Mouse (Mus musculus): ENCODE results near the gene Plcg1.

Plcg1 gene

DNA sequence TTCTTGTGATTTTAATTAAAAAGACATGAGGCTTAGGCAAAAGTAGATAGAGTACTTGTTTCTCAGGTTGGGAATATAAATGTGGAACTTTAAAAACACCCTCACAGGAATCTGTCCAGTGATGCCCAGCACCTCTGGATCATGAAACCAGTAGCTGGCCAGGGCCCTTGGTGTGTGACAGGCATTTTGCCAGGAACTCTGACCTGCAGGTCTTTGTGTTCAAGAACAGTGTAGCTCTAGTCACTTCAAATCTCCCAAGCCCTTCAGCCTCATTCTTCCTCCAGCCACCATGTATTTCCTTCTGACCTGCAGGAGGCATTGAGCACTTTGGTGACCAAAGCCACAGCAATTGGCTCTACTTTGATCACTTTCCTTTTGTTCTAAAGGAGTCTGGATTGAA is 39.3 kb downstream of the Plcg1 start:
- no peak for DNase-seq (ENCODE audit: low spot score)

DNA sequence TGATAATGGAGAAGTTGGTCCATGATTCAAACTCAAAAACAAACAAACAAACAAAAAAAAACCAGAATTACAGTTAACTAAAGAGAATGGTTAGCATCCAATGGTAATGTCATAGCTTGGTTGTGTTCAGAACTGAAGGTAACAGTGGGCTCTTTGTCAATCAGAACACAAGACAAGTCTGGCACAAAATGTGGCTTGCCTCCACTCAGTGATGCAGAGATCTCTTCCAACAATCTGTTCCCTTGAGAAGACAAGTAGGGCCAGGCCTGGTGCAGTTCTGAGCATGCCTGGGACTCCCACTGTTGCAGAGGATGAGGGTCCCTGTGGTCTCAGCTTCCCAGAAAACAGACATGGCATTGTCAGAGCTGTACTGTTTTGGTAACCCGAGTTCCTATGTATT is 39.8 kb downstream of the Plcg1 start:
- DNase-seq (ENCODE audit: low spot score), result no peak

DNA sequence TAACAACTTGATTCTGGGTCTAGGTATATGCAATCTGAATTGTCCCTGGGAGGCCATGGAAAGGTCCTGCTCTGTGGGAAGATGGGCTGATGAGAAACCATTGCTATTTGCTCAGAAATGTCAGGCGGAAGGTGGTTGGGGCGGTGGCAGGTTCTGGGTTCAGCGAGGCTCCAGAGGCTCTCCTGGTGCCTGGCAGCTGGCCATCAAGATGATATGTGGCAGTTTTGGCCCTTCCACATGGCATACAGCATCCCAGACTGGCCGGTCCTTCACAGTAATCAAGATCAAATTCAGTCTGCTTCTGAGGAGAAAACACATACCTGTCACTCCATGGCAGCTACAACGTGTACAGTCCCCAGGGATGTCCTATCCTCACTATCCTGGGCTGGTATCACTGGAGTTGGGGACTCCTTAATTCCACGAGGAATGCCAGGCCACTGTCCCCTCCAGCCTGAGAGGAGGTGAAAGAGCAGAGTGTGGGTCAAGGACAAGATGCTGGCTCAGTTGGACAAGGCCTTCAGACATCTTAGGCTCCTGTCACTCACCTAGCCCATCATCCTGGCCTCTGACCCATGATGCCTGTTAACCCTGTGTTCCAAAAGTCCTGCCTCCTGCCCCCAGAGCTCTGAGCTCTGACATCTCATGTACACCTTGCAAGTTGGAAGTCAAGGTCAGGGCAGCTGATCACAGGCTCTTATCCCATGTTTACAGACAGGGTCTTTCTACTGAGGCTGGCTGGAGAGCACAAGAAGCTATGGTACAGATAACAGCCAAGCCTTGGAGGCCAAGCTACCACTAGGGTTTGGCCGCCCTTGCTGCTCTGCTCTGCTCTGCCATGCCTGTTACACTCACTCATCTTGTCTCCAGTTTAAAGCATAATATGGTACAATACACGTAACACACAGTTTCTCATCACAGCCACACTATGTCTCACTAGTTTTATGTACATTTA is 40.5 kb downstream of the Plcg1 start:
- DNase-seq (ENCODE audit: low spot score), result no peak

DNA sequence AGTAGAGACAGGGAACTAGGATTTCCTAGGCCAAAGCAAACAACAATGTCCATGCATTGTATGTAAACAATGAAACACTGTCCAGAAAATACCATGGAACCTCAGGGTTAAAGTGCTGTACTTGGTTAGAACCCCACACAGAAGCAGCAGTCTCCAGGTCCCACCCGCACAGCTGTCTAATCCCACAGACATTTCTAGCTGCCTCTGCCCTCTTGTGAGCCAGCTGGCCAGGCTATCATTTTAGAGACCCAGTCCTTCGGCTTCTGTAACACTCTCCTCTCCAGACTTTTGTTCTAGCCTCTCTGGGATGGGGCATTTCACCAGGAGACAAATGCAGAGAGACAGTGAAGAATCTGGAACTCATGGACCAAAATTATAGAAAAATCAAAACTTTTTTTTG is 46.9 kb downstream of the Plcg1 start:
- DNase-seq (ENCODE audit: low spot score), result no peak

DNA sequence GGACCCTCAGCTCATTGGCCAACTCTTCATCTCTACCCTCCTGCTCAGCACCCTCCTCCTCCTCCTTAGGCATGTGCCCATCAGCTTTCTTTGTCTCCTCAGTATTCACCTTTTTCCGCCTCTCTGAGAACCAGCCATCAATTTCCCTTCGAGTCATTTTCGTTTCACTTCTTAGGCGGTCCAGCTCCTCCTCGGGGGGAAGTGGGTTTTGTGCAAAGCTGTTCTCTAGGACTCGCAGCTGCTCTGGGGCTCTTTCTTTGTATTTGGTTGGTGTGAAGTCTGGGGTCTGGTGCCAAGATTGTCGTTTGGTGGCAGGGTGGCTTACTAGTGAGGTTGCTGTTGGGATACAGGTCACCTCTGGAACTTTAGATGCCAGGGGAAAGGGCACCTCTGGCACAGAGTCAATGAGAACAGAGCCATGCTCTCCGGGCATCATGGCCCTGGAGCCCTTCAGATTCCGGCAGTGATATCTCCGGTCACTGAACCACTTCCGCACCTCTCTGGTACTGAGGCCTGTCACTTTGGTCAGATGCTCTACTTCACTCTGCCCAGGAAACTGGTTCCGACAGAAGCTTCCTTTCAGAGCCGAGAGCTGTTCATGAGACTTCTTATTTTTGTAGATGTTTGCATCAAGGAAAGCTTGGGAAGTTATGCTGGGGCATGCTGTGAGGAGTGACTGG is 49.2 kb downstream of the Plcg1 start:
- no peak for DNase-seq (ENCODE audit: low spot score)

DNA sequence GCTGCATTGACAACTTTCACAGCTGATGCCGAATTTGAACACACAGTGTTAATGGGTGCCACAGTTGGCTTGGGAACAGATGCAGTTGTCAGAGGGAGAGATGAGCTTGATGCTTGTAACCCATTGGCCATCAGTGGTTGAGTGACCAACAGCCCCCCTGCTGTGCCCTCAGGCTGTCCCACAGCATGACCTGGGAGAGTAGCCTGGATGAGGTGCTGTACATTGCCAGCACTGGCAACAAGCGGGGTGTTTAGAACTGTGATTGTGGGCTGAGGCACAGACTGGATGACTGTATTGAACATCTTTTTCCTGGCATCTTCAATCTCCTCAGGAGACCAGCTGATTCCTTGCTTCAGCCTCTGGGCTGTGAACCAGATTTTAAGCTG is 49.7 kb downstream of the Plcg1 start:
- DNase-seq (ENCODE audit: low spot score), result no peak

DNA sequence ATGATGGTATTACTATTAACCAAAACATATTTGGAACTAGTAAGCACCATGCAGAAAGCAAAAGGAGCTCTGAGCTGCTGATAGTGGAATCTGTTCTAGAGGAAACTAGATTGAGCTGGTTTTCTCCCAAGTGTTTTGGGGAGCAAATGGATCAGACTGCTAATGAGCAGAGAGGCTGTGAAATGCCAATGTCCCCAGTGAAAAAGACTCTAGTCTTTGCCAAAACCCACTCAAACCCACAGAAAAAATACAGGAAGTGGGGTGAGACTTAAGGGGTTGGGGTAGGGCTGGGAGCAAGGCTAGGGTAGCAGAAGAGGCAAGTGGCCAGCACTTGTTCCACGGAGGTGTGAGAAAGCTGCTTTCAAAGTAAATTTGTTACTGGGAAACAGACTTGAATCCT is 55.2 kb downstream of the Plcg1 start:
- no peak for DNase-seq (ENCODE audit: low spot score)

DNA sequence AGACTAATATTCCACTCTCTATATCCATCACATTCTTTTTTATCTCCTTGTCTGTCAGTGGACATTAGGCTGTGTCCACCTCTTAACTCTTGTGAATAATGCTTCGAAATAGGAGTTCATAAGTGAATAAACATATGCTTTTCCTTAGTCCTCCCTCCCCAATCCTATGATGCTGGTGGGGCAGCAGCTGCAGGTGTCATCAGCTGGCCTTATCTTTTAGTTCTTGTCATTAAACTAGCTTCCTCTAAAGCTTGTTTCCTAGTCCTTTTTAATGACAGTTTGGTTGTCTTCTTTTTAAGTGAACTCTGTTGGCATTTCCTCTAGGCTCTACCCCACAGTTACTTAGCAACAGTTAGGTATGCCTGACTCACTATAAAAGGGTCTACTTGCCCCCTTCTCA is 57.9 kb downstream of the Plcg1 start:
- no peak for DNase-seq (ENCODE audit: low spot score)

DNA sequence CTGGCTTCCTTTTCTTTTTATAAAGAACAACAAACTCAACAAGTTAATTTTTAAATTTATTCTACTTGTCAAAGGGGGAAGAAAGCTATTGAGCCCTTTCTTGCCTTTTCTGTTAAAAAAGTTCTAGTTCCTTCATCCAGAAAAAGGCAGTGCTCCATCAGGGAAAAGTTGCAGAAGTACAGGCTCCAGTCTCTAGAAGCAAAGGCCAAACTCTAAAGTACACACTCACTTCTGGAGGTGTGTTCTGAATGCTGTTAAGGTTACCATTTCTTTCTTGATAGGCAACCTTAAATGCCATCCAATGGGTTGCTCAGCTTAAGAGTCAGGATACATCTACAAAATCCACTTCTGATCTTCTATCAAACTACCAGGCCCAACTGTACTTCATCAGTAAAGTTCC is 58.6 kb downstream of the Plcg1 start:
- DNase-seq (ENCODE audit: low spot score), result no peak

DNA sequence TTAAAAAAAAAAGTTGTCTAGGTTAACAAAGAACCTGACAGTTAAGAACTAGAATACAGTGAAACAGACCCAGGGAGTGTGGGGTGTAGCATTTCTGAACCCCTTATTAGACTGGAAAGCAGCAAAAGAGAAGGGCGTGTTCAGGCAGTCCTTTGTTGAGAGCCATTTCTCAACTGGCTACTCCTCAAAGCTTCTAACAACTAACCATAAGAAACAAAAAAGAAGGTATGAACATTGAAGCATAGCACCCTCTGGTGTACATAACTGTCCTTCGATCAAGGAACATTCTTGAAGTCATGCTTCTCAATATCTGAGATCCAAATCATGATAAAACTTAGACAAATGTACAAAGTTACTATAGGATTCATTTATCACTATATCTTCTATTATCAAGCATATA is 62.0 kb downstream of the Plcg1 start:
- DNase-seq (ENCODE audit: low spot score), result no peak

DNA sequence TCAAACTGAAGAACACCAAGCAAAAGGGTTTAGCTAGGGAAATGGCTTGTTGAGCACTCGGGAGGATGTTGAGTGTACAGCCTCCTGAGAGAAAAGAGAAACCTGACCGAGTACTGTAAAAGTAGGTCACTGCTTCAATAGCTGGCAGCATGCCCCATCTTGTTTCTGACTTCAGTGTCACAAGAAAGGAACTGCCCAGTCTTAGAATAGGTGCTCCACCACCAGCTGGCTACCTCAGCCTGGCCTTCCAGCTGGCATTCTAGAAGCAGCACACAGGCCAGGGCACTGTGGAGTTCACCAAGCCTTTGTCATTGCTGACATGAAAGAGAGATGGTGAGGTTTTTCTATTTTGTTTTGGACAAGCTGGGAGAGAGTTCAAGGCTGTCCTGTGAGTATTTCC is 65.9 kb downstream of the Plcg1 start:
- DNase-seq (ENCODE audit: low spot score), result peak; percentile 72

DNA sequence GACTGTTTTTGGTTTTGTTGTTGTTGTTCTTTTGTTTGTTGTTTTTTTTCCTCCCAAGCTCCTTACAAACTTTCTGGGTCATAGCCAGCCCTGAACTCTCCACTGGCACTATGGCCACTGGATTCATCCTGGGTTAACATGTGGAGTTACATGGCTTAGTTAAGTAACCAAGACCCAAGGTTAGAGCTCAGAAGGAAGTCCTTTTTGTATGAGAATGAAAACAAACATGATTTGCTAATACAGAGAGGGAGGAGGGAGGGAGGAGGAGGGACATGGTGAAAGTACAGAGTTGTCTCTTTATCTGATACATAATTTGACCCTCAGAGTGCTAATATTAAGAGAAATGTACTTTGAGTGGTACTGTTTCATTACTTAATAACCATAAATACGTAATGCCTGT is 67.1 kb downstream of the Plcg1 start:
- DNase-seq (ENCODE audit: low spot score), result no peak

DNA sequence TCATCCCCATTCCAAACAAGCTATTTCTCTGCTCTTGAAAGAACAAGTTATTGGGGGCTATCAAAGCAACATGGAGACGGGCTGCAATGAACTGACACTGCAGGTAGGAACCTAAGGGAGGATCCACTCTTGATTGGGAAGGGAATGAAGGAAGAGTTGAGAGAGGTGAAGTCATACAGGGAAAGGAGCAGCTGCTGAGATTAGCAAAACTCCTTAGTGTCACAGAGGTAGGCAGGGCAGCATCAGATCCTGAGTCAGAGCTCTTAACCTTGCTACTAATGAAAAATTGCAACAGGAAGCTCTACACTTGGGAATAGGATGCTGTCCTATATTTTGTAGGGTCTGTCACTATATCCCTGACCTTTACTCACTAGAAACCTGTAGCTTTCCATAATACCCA is 69.9 kb downstream of the Plcg1 start:
- no peak for DNase-seq (ENCODE audit: low spot score)

DNA sequence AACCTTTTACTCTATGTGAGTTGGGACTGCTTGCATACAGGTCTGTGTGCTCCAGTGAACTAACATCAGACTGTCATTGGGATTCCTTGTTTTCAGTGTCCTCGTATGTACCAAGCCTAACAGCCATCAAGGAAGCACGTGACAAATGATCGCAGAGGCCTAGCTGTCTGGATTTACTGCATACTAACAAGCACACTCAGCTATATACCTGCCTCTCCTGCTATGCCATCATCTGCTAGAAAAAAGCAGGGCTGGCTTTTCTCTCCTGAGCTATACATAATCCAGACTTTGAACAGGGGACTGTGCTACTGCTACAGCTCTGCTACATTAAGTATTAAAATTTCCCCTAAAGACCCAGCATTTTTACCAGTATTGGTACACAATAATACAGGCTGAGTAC is 71.2 kb downstream of the Plcg1 start:
- no peak for DNase-seq (ENCODE audit: low spot score)

DNA sequence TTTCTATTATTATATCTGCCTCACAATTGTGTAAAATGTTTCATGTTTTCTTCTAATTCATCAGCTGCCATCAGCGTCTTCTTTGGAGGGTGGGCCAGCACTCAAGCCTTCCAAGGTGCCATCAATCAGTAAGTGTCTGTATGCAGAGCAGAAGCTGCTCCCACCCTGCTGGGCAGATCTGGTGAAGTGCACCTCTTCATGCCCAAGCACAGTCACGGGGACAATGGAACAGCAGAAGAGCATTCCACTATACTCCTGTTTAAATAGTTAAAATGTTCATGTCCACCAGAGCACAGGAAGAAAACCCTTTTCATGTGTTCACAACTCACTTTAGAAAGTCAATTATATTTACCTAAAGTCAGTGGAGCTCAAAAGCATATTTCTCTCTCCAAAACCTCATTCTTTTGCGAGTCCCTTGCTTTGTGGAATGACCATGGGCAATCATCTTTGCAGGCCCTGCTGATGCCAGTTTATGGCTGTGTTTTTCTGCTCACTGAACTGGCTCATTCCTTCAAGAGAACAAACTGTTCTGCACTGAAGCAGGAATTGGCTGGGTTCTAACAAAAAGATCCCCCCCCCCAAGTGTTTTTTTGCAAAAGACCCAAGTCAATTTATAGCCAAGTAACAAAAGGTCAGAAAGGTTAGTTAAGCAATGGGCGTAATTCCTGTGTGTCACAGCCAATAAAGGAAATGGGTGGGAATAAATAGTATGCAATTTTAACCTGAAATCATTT is 73.9 kb downstream of the Plcg1 start:
- DNase-seq (ENCODE audit: low spot score), result peak; percentile 16

DNA sequence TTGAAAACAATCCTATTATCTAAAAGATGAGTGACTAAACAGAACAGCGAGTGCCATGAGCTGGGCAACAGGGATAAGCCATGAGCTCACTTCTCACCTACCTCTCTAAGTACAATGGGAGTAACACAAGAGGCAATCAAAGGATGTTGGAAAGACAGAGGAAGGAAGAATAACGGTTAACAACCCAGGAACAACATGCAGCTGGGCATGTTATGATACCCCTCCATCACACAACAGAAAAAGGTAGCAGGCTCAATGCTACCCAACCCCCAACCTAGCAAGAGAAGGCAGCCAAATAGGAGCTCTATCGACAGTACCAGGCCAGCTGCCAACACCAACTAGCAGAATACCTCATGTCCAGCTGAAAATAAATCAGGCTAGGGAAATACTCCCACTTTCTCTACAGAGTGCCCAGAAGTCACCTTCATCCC is 75.0 kb downstream of the Plcg1 start:
- DNase-seq (ENCODE audit: low spot score), result peak; percentile 40

DNA sequence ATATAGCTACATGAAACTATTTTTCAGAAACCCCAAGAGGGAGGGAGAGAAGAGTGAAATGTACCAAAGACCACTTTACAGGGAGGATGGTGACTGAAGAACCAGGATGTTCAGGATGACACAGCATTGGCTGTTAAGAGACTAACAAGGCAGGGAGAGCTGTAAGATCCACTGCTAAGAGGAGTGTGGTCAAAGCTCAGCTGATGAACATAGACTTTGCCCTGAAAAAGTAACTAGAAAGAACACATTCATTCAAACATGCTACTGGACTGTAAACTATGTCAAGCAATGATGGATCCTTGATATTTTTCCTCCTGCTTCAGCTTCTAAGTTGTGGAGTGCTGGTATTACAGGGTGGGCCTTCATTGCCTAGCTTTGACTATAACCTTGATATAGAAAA is 79.3 kb downstream of the Plcg1 start:
- no peak for DNase-seq (ENCODE audit: low spot score)

DNA sequence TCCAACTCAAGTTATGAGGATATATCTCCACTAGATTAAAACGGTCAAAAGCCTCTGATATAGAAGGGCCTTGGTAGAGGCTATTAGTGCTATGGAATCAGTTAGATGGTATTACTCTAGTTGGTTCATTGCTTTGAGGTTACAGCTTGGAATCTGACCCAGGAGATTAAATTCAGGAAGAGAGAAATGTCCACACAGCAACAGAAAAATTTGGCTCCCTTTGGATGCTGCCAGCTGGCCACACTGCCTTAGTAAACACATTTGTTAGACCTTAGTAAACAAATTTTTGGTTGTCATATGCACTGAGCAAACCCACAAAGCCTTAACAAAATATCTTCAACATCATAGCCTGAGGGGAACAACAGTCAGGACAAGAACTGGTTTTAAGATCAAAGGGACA is 79.7 kb downstream of the Plcg1 start:
- DNase-seq (ENCODE audit: low spot score), result no peak

All from urinary bladder, postnatal 14 days (tissue).